Mouse (Mus musculus) erythroblast, embryonic 14.5 days (primary cell): ENCODE data around the gene Spock3.

Source experiments
- GATA1 ChIP-seq: IDR thresholded peaks from 2 replicates; pipeline ENCODE4 v1.6.1; 2012; ENCODE audit warnings: low read length, inconsistent platforms, mixed read lengths
- TAL1 ChIP-seq: IDR thresholded peaks from 3 replicates; pipeline ENCODE4 v1.6.1; 2012; ENCODE audit warnings: low read length, inconsistent platforms, mixed read lengths

GRCm38 (mm10) chr8:63109761-63110160 lies 159.0 kb downstream of the Spock3 start:
- no peak for TF ChIP-seq GATA1
- no peak for TF ChIP-seq TAL1
